Mouse (Mus musculus) retina, postnatal 7 days (tissue): ENCODE data around the gene Cish.
"Not testable (repeated sequence)": the region's sequence is repeated elsewhere in the genome, so short reads cannot be mapped to it uniquely, and the experiment has no call there.

Source experiments
- DNase-seq: peaks from one replicate; pipeline ENCODE4 v3.0.0-alpha.2; 2012; ENCODE audit warnings: low read depth, low spot score

Cish gene

DNA sequence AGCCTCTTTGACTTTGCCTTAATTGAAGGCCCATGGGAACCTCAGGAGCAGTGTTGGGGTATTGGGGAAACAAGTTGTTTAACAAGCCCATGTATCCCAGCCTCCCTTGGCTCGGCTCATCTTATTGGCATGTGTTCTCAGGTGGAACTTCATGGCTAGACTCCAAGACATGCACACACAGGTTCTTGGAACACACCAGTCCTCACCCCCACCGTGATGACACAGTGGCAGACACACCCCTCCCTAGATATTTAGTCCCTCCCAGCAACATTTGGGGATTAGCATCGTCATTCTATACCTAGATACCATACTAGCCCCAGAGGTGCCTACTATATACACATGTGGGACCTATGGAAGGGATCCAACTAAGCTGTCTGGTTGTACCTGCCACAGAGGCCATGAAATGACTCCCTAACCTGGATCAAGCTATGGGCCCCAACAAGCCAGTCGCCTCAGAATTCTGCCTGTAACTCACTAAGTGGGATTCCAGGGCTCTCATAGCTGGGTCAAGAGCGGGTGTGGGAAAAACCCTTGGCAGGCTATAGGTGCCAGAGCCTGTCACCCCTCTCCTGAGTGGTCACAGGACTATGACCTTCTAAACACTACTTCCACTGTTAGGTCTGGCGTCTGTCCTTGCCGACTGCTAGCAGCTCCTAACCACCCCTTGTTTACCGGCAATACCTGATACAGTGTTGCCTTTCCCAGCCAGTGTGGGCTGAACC is 2.4 kb downstream of the Cish start:
- DNase-seq, result no peak

DNA sequence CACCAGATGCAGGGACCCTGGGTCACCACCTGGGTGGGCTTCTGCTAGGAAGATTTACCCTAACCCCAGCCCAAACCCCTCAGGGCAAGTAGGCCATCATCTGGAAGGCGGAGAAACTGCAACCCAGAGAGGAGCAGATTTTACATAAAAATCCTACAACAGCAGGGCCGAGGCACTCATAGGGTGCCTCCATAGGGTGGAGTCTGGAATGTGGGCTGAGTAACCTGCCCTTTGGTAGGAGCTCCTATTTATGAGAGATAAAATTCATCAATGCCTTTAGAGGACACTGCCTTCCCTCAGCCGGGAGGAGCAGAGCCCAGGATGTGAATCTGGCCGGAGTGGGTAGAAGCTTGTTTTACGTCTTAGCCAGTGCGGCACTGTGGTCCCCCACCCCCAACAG is 3.0 kb downstream of the Cish start:
- no peak for DNase-seq

GRCm38 (mm10) chr9:107299783-107300182 is 4.0 kb downstream of the Cish start:
- DNase-seq, result no peak

DNA sequence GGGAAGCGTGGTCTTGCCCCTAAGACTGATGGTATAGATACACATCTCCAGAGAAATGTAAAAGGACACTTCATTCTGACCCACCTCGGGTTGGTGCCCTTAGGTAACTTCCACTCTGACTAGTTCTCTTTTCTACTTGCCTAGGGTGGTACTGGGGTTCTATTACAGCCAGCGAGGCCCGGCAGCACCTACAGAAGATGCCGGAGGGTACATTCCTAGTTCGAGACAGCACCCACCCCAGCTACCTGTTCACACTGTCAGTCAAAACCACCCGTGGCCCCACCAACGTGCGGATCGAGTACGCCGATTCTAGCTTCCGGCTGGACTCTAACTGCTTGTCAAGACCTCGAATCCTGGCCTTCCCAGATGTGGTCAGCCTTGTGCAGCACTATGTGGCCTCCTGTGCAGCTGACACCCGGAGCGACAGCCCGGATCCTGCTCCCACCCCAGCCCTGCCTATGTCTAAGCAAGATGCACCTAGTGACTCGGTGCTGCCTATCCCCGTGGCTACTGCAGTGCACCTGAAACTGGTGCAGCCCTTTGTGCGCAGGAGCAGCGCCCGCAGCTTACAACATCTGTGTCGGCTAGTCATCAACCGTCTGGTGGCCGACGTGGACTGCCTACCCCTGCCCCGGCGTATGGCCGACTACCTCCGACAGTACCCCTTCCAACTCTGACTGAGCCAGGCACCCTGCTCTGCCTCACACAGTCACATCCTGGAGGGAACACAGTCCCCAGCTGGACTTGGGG is 4.6 kb downstream of the Cish start:
- no peak for DNase-seq

- DNase-seq, result no peak
Measured at GRCm38 (mm10) chr9:107301554-107302331, 5.9 kb downstream of the Cish start.

- DNase-seq, result no peak
Measured at GRCm38 (mm10) chr9:107302592-107302991, 6.8 kb downstream of the Cish start.

- DNase-seq, result no peak
Measured at GRCm38 (mm10) chr9:107303121-107303820, 7.4 kb downstream of the Cish start.

DNA sequence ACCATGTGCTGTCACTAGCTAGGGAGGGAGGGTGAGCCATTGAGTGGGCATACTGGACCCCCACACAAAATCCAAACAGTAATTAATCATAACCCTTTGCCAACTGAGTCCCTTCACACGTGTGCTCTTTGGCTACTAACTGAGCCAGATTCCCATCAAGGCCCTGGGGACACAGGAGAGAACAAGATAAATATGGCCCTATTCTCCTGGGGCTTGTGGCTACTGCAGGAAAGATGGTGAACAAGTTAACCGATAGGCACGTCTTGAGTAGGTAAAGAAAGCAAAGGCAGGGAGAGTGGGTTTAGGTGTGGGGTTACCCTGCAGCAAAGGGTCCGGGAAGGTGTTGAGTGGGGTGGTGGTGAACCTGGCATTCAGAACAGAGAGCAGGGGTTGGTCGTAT is 8.1 kb downstream of the Cish start:
- DNase-seq, result no peak

DNA sequence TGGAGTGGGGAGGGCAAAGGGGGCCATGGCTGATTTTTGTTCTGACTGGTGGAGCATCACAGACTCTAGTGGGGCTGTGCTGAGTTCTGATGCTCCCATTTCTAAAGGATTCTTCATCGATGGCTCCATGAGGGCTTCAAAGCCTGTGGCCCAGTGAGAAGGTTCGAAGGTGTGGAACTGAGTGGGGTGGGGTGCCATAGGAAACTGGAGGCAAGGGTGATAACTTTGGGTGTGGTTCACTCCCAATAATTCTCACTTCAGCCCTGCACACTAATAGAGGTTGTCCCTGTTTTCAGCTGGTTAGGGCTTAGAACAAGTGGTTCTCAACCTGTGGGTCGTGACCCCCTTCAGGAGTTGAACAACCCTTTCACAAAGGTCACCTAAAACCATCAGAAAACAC is 8.6 kb downstream of the Cish start:
- DNase-seq, result no peak

- DNase-seq, result no peak
Measured at GRCm38 (mm10) chr9:107305012-107305411, 9.2 kb downstream of the Cish start.

GRCm38 (mm10) chr9:107305601-107306542 is 10.0 kb downstream of the Cish start:
- no peak for DNase-seq

GRCm38 (mm10) chr9:107306673-107307072 is 10.8 kb downstream of the Cish start:
- not testable (repeated sequence) for DNase-seq

DNA sequence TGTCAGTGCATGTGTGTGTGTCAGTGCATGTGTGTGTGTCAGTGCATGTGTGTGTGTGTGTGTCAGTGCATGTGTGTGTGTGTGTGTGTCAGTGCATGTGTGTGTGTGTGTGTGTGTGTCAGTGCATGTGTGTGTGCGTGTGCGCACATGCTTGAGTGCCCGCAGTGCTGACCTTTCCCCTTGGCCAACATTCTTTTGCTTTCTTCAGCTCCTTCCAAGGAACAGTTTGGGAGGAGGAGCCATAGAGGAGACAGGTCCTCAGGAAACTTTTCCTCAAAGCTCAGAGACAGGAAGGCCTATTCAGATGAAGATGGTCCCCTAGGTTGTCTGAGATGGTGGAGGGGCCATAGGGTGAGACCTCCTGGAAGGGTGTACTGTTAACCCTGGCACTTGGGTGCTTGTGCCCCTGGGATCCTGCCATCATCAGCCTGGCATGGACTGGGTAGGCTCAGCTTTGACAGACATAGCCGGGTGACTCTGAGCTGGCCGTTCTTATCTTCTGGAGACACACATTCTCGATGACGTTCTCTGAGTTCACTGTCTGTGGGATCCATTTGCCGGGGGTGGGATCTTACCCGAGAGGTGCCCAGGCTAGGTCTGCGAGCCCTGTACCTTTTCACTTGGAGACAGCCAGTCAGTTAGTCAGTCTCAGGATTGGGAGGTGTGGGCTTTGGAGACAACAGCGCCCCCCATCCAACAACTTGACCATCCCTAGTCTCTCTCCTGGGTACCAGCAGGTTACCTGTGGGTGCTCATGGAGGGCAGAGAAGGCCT is 11.5 kb downstream of the Cish start:
- no peak for DNase-seq

GRCm38 (mm10) chr9:107307886-107308285 is 12.1 kb downstream of the Cish start:
- DNase-seq, result no peak

DNA sequence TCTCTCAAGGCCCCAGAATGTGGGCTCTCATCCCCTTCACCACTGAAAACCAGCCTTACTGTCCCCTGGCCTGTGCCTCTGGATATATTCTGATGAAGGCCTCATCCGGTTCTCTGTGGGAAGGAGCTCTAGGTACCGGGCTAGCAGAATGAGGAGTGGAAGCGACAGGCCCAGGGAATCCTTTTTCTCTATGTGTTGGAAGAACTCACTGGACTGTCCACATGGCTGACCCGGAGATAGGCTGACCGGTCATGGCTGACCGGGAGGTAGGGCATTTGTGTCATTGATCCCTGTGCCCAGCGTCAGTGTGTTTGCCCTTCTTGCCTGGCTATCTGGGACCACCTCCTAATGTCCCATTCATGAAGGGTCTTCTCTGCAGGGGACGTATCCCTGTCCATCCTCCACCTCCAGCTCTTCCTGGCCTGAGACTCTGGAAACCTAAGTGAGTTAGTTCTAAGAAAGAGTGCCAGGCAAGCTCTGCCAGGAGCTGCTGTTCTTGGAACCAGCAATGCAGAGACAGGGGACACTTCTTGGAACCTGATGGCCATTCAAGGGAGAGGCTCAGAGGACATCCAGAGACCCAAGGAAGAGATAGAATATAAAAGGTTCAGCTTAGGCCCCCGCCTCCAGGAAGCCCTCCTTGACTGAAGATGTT is 12.6 kb downstream of the Cish start:
- DNase-seq, result no peak

- DNase-seq, result no peak
Measured at GRCm38 (mm10) chr9:107309171-107309570, 13.3 kb downstream of the Cish start.

- DNase-seq, result no peak
Measured at GRCm38 (mm10) chr9:107309600-107309999, 13.8 kb downstream of the Cish start.

DNA sequence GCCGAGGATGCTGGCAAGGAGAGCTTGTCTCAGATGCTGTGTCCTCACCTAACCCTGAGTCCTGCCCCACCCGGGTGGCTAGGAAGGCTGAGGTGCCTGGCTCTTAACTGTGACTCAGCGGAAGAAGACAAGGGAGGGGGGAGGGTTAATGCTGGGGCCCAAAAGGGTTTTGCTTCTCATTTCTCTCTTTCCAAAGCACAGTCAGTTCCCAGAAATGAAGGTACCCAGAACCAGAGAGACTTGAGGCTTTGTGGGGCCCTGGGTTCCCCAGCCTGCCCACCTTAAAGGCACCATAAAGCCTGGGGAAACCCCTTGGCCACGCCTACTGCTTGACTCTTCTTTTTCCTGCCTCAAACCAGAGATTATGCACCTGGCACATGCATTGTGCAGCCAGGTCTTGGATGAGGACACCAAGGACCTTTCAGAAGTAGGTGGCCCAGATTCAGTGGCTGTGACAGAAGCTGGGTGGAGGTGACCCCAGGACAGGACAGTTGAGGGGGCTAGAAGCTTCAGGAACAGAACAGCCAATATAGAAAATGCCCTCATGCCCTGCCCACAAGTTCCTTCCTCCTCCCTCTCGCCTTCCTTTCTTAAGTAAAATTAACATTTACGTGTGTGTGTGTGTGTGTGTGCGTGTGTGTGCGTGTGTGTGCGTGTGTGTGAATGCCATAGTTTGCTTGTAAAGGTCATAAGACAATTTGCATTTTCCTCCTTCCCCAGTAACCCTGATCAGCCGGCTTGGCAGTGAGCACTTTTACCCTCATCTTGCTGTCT is 17.2 kb downstream of the Cish start:
- no peak for DNase-seq

GRCm38 (mm10) chr9:107313926-107314325 is 18.1 kb downstream of the Cish start:
- DNase-seq, result no peak
